Mouse (Mus musculus) neutrophil, adult 5-6 weeks (primary cell): Measurements from ENCODE around the gene Clcn6. TPM values are rescaled to one million over a fixed set of nuclear protein-coding genes. Genes with fewer than 3 reads are reported as not detected.

Experiments used
- ATAC-seq: fragments of 151-379, 151-347 bp; 2 replicates; pipeline ENCODE4 v1.8.0; 2017; ENCODE audit warnings: mild to moderate bottlenecking, moderate TSS enrichment; ENCODE audit not compliant: insufficient number of reproducible peaks, poor library complexity, low FRiP score, severe bottlenecking; ENCODE audit errors: extremely low read depth
- total RNA-seq: library from RNA; stranded (forward); fragments of 200-1000 nt; gene quantifications from 2 replicates; pipeline ENCODE4 v1.2.3, GENCODE M21; 2017

Gene Clcn6
- total RNA-seq, 1 experiment from 2014 or later = 14.9 TPM

GRCm38 (mm10) chr4:148009641-148010040, 29.0 kb downstream of the Clcn6 start:
- ATAC-seq = no peak

- no peak for ATAC-seq
Measured at GRCm38 (mm10) chr4:148008412-148008811, 30.2 kb downstream of the Clcn6 start.

DNA sequence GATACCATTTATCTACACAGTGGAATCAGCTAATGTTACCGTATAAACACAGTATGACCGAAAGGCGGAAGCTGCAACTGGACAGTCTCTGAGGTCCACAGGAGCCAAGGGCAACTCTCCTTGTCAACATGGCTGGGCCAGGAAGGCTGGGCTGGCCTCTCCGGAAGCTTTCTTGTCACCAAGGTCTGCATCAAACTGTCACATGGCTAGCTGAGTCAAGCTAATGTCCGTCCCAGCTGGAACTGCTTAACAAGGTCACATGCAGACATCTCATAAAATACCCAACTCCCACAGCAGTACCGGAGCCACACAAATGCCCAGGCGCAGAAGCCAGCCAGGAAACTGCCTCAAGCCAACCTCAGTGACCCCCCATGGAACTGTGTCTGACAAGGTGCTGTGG, 34.3 kb downstream of the Clcn6 start:
- no peak for ATAC-seq

GRCm38 (mm10) chr4:148001866-148002265, 36.8 kb downstream of the Clcn6 start:
- ATAC-seq = no peak

DNA sequence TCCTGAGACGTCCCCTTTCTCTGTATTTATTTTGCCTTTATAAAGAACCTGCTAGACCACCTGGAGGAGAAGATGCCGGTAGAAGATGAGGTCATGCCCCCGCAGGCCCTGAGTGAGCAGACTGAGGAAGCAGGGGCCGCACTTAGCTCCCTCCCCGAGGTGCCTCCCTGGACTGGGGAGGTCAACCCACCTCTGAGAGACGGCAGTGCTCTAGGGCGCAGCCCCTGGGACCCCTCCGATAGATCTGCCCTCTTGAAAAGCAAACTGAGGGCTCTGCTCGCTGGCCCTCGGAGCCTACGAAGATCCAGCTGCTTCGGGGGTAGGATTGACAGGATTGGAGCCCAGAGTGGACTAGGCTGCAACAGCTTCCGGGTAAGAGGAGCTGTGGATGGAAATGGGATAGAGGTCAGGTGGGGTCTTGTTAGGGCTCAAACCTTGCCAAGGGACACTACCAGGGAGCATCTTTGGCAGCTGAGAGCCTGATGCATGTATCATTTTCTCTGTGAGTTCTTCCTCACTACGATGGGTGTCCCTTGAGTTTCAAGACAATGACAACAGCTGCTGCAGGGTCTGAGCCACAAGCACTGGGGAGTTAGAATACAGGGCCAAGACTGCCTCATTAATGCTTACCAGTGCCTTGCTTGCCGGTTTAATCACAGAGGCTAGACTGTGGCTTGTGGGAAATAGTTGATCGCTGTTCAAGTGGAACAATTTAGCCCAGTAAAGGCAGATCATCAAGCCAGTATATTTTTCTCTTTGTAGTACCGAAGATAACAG, 37.4 kb downstream of the Clcn6 start:
- ATAC-seq = no peak

- no peak for ATAC-seq
Measured at GRCm38 (mm10) chr4:148000202-148000772, 38.3 kb downstream of the Clcn6 start, which contains the start of gene Nppa. Gene Nppa, plus strand, starts transcription at chr4:148000722.

DNA sequence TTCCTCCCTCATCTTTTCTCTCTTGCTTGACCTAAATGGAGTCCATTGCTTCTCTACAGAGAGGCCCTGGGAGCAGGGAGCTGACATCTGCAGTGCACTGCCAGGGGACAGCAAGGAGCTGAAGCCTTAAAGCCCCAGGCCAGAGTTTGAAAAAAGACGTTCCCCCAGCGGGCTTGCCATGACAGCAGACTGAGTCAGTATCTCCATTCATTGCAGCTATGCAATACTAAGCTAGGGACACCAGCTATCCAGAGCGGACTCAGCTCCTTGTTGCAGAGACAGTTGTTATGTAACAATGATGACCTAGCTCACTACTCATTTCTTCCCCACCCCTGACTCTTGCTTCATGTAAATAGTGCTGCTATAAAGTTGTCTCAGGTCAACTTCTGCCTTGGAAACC, 43.3 kb downstream of the Clcn6 start:
- ATAC-seq = no peak

- no peak for ATAC-seq
Measured at GRCm38 (mm10) chr4:147993571-147994095, 45.0 kb downstream of the Clcn6 start.

DNA sequence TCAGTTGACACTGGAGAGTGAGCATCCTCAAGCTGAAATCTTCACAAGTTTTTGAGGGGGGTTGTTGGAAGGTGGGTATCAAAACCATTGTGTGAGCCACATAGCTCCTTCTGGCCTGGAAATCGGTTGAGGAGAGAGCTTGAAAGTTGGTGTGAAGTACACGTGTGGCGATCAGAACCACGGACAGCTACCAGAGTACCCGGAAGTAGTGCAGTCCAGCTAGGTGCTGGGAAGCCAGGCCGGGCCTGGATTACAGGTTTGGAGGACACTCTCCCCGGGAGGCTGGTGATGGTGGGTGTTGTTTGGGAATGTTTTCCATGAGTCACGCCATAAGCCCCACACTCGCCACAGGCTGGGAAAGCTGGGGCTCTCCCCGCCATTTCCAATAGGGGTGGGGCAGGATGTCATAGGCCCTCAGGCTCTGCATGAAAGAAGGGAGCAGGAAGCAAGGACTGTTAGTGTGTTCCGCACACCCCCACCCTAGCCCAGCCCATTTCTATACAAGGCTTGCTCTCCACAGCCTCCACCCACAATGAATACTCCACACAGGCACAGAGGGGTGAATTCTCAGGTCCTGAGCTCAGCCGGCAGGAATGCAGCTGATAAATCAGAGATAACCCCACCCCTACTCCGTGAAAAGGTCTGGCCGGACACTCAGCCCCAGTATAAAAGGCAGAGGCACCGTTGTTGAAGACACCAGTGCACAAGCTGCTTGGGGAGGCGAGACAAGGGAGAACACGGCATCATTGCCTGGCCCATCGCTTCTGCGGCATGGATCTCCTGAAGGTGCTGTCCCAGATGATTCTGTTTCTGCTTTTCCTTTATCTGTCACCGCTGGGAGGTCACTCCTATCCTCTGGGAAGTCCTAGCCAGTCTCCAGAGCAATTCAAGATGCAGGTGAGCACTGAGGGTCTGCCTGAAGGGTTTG, 53.2 kb downstream of the Clcn6 start, which contains the start of gene Nppb:
Gene Nppb, plus strand, starts transcription at position 584 of the 928 bp plus-strand sequence.
- no peak for ATAC-seq

GRCm38 (mm10) chr4:147979441-147979860, 59.2 kb downstream of the Clcn6 start:
- no peak for ATAC-seq

DNA sequence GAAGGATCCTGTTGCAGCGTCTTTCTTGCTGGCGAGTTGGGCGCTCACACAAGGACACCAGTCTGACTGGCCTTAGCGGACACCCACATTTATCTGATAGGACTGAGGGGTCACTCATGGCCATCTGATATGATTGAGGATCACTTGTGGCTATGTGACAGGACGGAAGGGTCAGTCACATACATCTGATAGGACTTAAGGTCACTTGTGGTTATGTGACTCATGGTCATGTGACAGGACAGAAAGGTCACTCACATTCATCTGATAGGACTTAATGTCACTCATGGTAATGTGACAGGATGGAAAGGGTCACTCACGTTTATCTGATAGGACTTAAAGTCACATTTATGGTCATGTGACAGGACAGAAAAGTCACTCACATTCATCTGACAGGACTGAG, 60.2 kb downstream of the Clcn6 start:
- no peak for ATAC-seq

GRCm38 (mm10) chr4:147977726-147978125, 60.9 kb downstream of the Clcn6 start:
- no peak for ATAC-seq

GRCm38 (mm10) chr4:147976237-147976636, 62.4 kb downstream of the Clcn6 start:
- no peak for ATAC-seq

- no peak for ATAC-seq
Measured at GRCm38 (mm10) chr4:147969337-147969736, 69.3 kb downstream of the Clcn6 start.

- ATAC-seq = no peak
Measured at GRCm38 (mm10) chr4:147968816-147969215, 69.8 kb downstream of the Clcn6 start.

GRCm38 (mm10) chr4:147965712-147966111, 72.9 kb downstream of the Clcn6 start:
- no peak for ATAC-seq

DNA sequence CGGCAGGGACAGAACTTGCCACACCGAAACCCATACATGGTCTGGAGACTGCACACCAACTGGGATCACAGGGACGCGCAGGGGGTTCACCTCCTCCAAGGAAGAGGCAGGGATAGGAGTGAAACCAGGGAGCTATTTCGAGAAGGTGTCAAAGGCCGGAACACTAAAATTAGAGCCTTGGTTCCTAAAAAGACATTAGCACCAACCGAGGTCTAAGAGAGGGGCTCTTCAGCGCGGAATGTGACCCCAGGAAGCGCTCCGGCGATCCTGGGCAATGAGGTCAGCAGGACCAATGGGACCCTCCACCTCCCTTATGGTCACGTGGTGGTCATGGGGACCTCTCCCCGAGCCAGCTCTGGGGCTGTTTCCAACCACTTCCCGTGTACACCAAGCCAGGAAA, 75.0 kb downstream of the Clcn6 start:
- ATAC-seq = no peak

GRCm38 (mm10) chr4:147962781-147963180, 75.8 kb downstream of the Clcn6 start:
- ATAC-seq = no peak
